21 mouse cellular contexts compared by ENCODE assay signal in genomic region chr7:112237211-112237610, GRCm38 (mm10). TPM values are rescaled to one million over a fixed set of nuclear protein-coding genes. Genes with fewer than 3 reads are reported as not detected.
DNase-seq lines count a peak whose midpoint lies in the region; ATAC-seq and TF ChIP-seq lines count a peak whose summit lies in the region.
"Had no signal": no experiment of that assay in that cellular context is flagged by ENCODE, and none has a peak within 500 bp of the region (broad histone marks: within the 10 kb centered on the region; RNA-seq: fewer than 3 reads in every experiment).

No protein-coding gene starts in this region.

- H3K9me3 ChIP-seq in heart, embryonic 11.5 days (replicated peaks; ENCODE audit: control insufficient read depth, low read length) = no peaks in the 10 kb centered on the region
- no peaks in the 10 kb centered on the region for H3K9me3 ChIP-seq in heart, postnatal 0 days (replicated peaks; ENCODE audit: control insufficient read depth, low read length)
- H3K9me3 ChIP-seq in lung, embryonic 15.5 days = no peaks in the 10 kb centered on the region
- H3K9me3 ChIP-seq: forebrain, embryonic 10.5 days; midbrain, embryonic 10.5 days; neural tube, embryonic 13.5 days had no signal

- H3K27me3 ChIP-seq in cerebellum, adult 2 months (ENCODE audit: control insufficient read depth, insufficient read depth, low read length) = no peaks in the 10 kb centered on the region
- H3K27me3 ChIP-seq in heart, embryonic 11.5 days (ENCODE audit: control insufficient read depth, insufficient read depth, low read length) = no peaks in the 10 kb centered on the region
- no peaks in the 10 kb centered on the region for H3K27me3 ChIP-seq in heart, postnatal 0 days (ENCODE audit: control insufficient read depth, insufficient read depth, low read length)
- H3K27me3 ChIP-seq in lung, embryonic 15.5 days = no peaks in the 10 kb centered on the region
- H3K27me3 ChIP-seq: neural tube, embryonic 13.5 days had no signal

- H3K4me3 ChIP-seq in cerebellum, adult 2 months (replicated peaks; ENCODE audit: insufficient read depth, low read depth, low read length) = no peak overlapping the region
- H3K4me3 ChIP-seq in heart, embryonic 11.5 days (ENCODE audit: low read depth, low read length) = no peak overlapping the region
- no peak overlapping the region for H3K4me3 ChIP-seq in heart, postnatal 0 days (ENCODE audit: low read depth, low read length)
- no peak overlapping the region for H3K4me3 ChIP-seq in lung, embryonic 15.5 days
- H3K4me3 ChIP-seq: forebrain, embryonic 10.5 days; midbrain, embryonic 10.5 days; myocyte; neural tube, embryonic 13.5 days had no signal

- WGBS in cerebellum, adult 2 months = 40% methylated on average over 7 of the region's 7 CpGs
- 79% methylated on average over 7 of the region's 7 CpGs for WGBS in heart, embryonic 11.5 days (ENCODE audit: insufficient replicate concordance)
- WGBS in heart, postnatal 0 days = 77% methylated on average over 7 of the region's 7 CpGs
- WGBS in lung, embryonic 15.5 days = 89% methylated on average over 7 of the region's 7 CpGs

- TF ChIP-seq EP300 in heart, postnatal 0 days (IDR thresholded peaks at IDR 0.05; ENCODE audit: low read depth) = no peak

- DNase-seq in cerebellum, adult 2 months = no peak
- no peak for DNase-seq in cerebellum, adult 11 months
- DNase-seq in heart, postnatal 10 days = no peak
- no peak for DNase-seq in heart, postnatal 0 days (ENCODE audit: low spot score)
- DNase-seq in heart, postnatal 25 days (ENCODE audit: low spot score) = no peak
- DNase-seq in lung, adult 18-20 months = no peak
- DNase-seq: adrenal gland, adult 8-10 months; gastrocnemius, postnatal 36 days; retina, postnatal 1 day; right cerebral cortex, postnatal 25 days; spleen, adult 18-20 months had no signal

- H3K4me1 ChIP-seq in cerebellum, adult 2 months (ENCODE audit: control insufficient read depth, insufficient read depth, low read length) = peaks cover 84% of the 10 kb centered on the region
- H3K4me1 ChIP-seq in heart, embryonic 11.5 days (ENCODE audit: control insufficient read depth, insufficient read depth, low read length) = peaks cover 56% of the 10 kb centered on the region
- H3K4me1 ChIP-seq in heart, postnatal 0 days (ENCODE audit: control insufficient read depth, insufficient read depth) = peaks cover 28% of the 10 kb centered on the region
- peaks cover 43% of the 10 kb centered on the region for H3K4me1 ChIP-seq in lung, embryonic 15.5 days

- peak overlapping the region; percentile 39; the same call in 1 of the 2 replicates for H3K27ac ChIP-seq in cerebellum, adult 2 months (ENCODE audit: insufficient read depth, low read length)
- H3K27ac ChIP-seq in heart, embryonic 11.5 days (ENCODE audit: low read depth, low read length) = peak overlapping the region; percentile 41; the same call in 1 of the 2 replicates
- peak overlapping the region; percentile 13; the same call in 1 of the 2 replicates for H3K27ac ChIP-seq in heart, postnatal 0 days (ENCODE audit: low read depth)
- H3K27ac ChIP-seq in lung, embryonic 15.5 days = peak overlapping the region; percentile 28
- H3K27ac ChIP-seq: forebrain, embryonic 10.5 days; hindbrain, postnatal 0 days; midbrain, embryonic 10.5 days; neural tube, embryonic 13.5 days had no signal

- no peak overlapping the region for H3K4me2 ChIP-seq in heart, embryonic 11.5 days
- no peak overlapping the region for H3K4me2 ChIP-seq in heart, postnatal 0 days (ENCODE audit: low read depth, low read length)
- no peak overlapping the region for H3K4me2 ChIP-seq in lung, embryonic 15.5 days
- H3K4me2 ChIP-seq: neural tube, embryonic 13.5 days had no signal

- peaks cover 34% of the 10 kb centered on the region for H3K36me3 ChIP-seq in heart, embryonic 11.5 days (ENCODE audit: control insufficient read depth, insufficient read depth, low read length)
- H3K36me3 ChIP-seq in heart, postnatal 0 days (replicated peaks; ENCODE audit: control insufficient read depth, insufficient read depth, low read length) = peaks cover 75% of the 10 kb centered on the region
- H3K36me3 ChIP-seq in lung, embryonic 15.5 days = no peaks in the 10 kb centered on the region
- H3K36me3 ChIP-seq: forebrain, embryonic 10.5 days; midbrain, embryonic 10.5 days; neural tube, embryonic 13.5 days had no signal

- H3K9ac ChIP-seq in heart, embryonic 11.5 days (ENCODE audit: low read depth, low read length) = no peak overlapping the region
- no peak overlapping the region for H3K9ac ChIP-seq in heart, postnatal 0 days (replicated peaks; ENCODE audit: low read depth, low read length)
- no peak overlapping the region for H3K9ac ChIP-seq in lung, embryonic 15.5 days
- H3K9ac ChIP-seq: neural tube, embryonic 13.5 days had no signal

- no peak for TF ChIP-seq POLR2A in cerebellum, adult 2 months (IDR thresholded peaks at IDR 0.05; ENCODE audit: borderline replicate concordance, insufficient read depth, low read length)

- ATAC-seq in heart, embryonic 11.5 days (replicated peaks; ENCODE audit: insufficient number of reproducible peaks, low FRiP score, low TSS enrichment) = no peak
- no peak for ATAC-seq in heart, postnatal 0 days (ENCODE audit: insufficient read depth, low read depth)
- ATAC-seq in lung, embryonic 15.5 days (ENCODE audit: borderline replicate concordance, extremely low read depth, low FRiP score, low TSS enrichment) = no peak
- ATAC-seq: activated CD4-positive, CD25-positive, alpha-beta regulatory T cell, adult 4 months; forebrain, embryonic 16.5 days; hindbrain, postnatal 0 days; midbrain, embryonic 16.5 days had no signal

- 0 out of 2 replicates have a peak, but pooled peaks have one; percentile 13 for TF ChIP-seq CTCF in cerebellum, adult 2 months (IDR thresholded peaks at IDR 0.05; ENCODE audit: borderline replicate concordance, insufficient read depth, low read depth, low read length)
- TF ChIP-seq CTCF in heart, postnatal 0 days (IDR thresholded peaks at IDR 0.05; ENCODE audit: low read depth) = no peak

- intact Hi-C loops in heart, postnatal 10 days (cut with DNase I) = no loop called here
- intact Hi-C loops in heart, postnatal 25 days (cut with DNase I) = no loop called here

RNA-seq across cellular contexts. Expression of gene Mical2, which starts 11.6 kb away (rescaled TPM):
- polyA plus RNA-seq in cerebellum, adult 2 months (2012; rRNA removed) = 173 and 203 TPM in 2 replicates
- 117 and 132 TPM in 2 replicates for polyA plus RNA-seq in heart, embryonic 11.5 days (2014; fragmentation: Nextera tagmentation; extraction: Ambion mirVana)
- total RNA-seq in heart, postnatal 10 days (2021) = 100 to 1,000 TPM; 177 to 185 TPM
- 136 and 169 TPM in 2 replicates for total RNA-seq in heart, postnatal 0 days (2014; rRNA removed; ENCODE audit: low replicate concordance)
- 59.9 and 78.1 TPM in 2 replicates for polyA plus RNA-seq in heart, postnatal 0 days (2015; fragmentation: Nextera tagmentation; extraction: Ambion mirVana)
- total RNA-seq in heart, postnatal 25 days (2021) = 100 to 1,000 TPM in 1 of 2 experiments, 10 to 100 TPM in 1; 93.4 to 103 TPM
- 20.7 and 22.8 TPM in 2 replicates for polyA plus RNA-seq in lung, embryonic 15.5 days (2015; fragmentation: Nextera tagmentation; extraction: Ambion mirVana)
